10 mouse cellular contexts compared by ENCODE assay signal in genomic region chr1:34389234-34389891, GRCm38 (mm10). TPM values are rescaled to one million over a fixed set of nuclear protein-coding genes. Genes with fewer than 3 reads are reported as not detected.
DNase-seq lines count a peak whose midpoint lies in the region; ATAC-seq and TF ChIP-seq lines count a peak whose summit lies in the region.
"Had no signal": no experiment of that assay in that cellular context is flagged by ENCODE, and none has a peak within 500 bp of the region (broad histone marks: within the 10 kb centered on the region; RNA-seq: fewer than 3 reads in every experiment).

No protein-coding gene starts in this region.

- no peak for ATAC-seq in heart, embryonic 12.5 days (ENCODE audit: insufficient number of reproducible peaks, low FRiP score)
- ATAC-seq in liver, postnatal 0 days: peak; percentile 62
- ATAC-seq in midbrain, embryonic 16.5 days: no peak
- ATAC-seq: Patski had no signal

- DNase-seq in retina, postnatal 1 day: peak; percentile 43
- DNase-seq in retina, embryonic 14.5 days (ENCODE audit: low spot score): no peak
- DNase-seq in liver, postnatal 0 days: no peak
- no peak for DNase-seq in ovary, postnatal 10 days (ENCODE audit: low spot score)
- DNase-seq in T-cell, adult 2 months (ENCODE audit: low spot score): no peak
- DNase-seq in frontal cortex, postnatal 36 days (ENCODE audit: low spot score in 2 of 2): no peak

- H3K9ac ChIP-seq in heart, embryonic 12.5 days: no peak overlapping the region
- no peak overlapping the region for H3K9ac ChIP-seq in liver, postnatal 0 days (replicated peaks)
- no peak overlapping the region for H3K9ac ChIP-seq in midbrain, embryonic 16.5 days (ENCODE audit: low read depth, low read length)

- H3K36me3 ChIP-seq in heart, embryonic 12.5 days: no peaks in the 10 kb centered on the region
- no peaks in the 10 kb centered on the region for H3K36me3 ChIP-seq in liver, postnatal 0 days (replicated peaks; ENCODE audit: insufficient read depth, low read length)
- H3K36me3 ChIP-seq in midbrain, embryonic 16.5 days (ENCODE audit: control insufficient read depth, insufficient read depth, low read length): no peaks in the 10 kb centered on the region

- no peak overlapping the region for H3K4me2 ChIP-seq in heart, embryonic 12.5 days
- no peak overlapping the region for H3K4me2 ChIP-seq in liver, postnatal 0 days (ENCODE audit: low read depth, low read length)
- no peak overlapping the region for H3K4me2 ChIP-seq in midbrain, embryonic 16.5 days (ENCODE audit: low read length)
- H3K4me2 ChIP-seq: midbrain, embryonic 11.5 days had no signal

- H3K9me3 ChIP-seq in heart, embryonic 12.5 days (replicated peaks): no peaks in the 10 kb centered on the region
- no peaks in the 10 kb centered on the region for H3K9me3 ChIP-seq in liver, postnatal 0 days (ENCODE audit: low read length)
- H3K9me3 ChIP-seq in midbrain, embryonic 16.5 days (replicated peaks; ENCODE audit: control insufficient read depth, low read length, poor library complexity, severe bottlenecking): no peaks in the 10 kb centered on the region

- 65% methylated on average over 6 of the region's 6 CpGs for WGBS in heart, embryonic 12.5 days
- 53% methylated on average over 6 of the region's 6 CpGs for WGBS in liver, postnatal 0 days (ENCODE audit: insufficient replicate concordance)
- WGBS in midbrain, embryonic 16.5 days: 80% methylated on average over 6 of the region's 6 CpGs

- no peak overlapping the region for H3K4me3 ChIP-seq in heart, embryonic 12.5 days
- H3K4me3 ChIP-seq in liver, postnatal 0 days (ENCODE audit: low read depth, low read length): no peak overlapping the region
- H3K4me3 ChIP-seq in midbrain, embryonic 16.5 days (ENCODE audit: low read depth, low read length): no peak overlapping the region

- TF ChIP-seq EP300 in liver, postnatal 0 days (IDR thresholded peaks at IDR 0.05; ENCODE audit: low read depth): peak; percentile 14; the same call in 1 of the 2 replicates

- H3K27me3 ChIP-seq in heart, embryonic 12.5 days (replicated peaks): no peaks in the 10 kb centered on the region
- no peaks in the 10 kb centered on the region for H3K27me3 ChIP-seq in liver, postnatal 0 days (ENCODE audit: insufficient read depth, low read length)
- H3K27me3 ChIP-seq in midbrain, embryonic 16.5 days (ENCODE audit: control insufficient read depth, insufficient read depth, low read depth, low read length): no peaks in the 10 kb centered on the region

- H3K27ac ChIP-seq in heart, embryonic 12.5 days (ENCODE audit: poor library complexity, severe bottlenecking): peak overlapping the region; percentile 23; the same call in 1 of the 2 replicates
- no peak overlapping the region for H3K27ac ChIP-seq in liver, postnatal 0 days (ENCODE audit: low read depth)
- no peak overlapping the region for H3K27ac ChIP-seq in midbrain, embryonic 16.5 days (ENCODE audit: low read length)

- peaks cover 4% of the 10 kb centered on the region; the same call in 1 of the 2 replicates for H3K4me1 ChIP-seq in heart, embryonic 12.5 days (replicated peaks)
- no peaks in the 10 kb centered on the region for H3K4me1 ChIP-seq in liver, postnatal 0 days (ENCODE audit: insufficient read depth)
- no peaks in the 10 kb centered on the region for H3K4me1 ChIP-seq in midbrain, embryonic 16.5 days (ENCODE audit: control insufficient read depth, insufficient read depth, low read length)

- no peak for TF ChIP-seq CTCF in liver, postnatal 0 days (IDR thresholded peaks at IDR 0.05; ENCODE audit: low read depth)

RNA-seq across cellular contexts. Expression of gene Ccdc115, which starts 50.1 kb away (rescaled TPM):
- polyA plus RNA-seq in heart, embryonic 12.5 days (2016; fragmentation: Nextera tagmentation; extraction: Ambion mirVana): 45.9 and 46.6 TPM in 2 replicates
- 19.0 and 21.0 TPM in 2 replicates for polyA plus RNA-seq in liver, postnatal 0 days (2015; fragmentation: Nextera tagmentation; extraction: Ambion mirVana)
- polyA plus RNA-seq in midbrain, embryonic 16.5 days (2015; fragmentation: Nextera tagmentation; extraction: Ambion mirVana): 65.2 and 66.8 TPM in 2 replicates

RNA-seq across cellular contexts. Expression of gene Imp4, which starts 50.3 kb away (rescaled TPM):
- 65.9 and 74.8 TPM in 2 replicates for polyA plus RNA-seq in heart, embryonic 12.5 days (2016; fragmentation: Nextera tagmentation; extraction: Ambion mirVana)
- 37.6 and 41.6 TPM in 2 replicates for polyA plus RNA-seq in liver, postnatal 0 days (2015; fragmentation: Nextera tagmentation; extraction: Ambion mirVana)
- polyA plus RNA-seq in midbrain, embryonic 16.5 days (2015; fragmentation: Nextera tagmentation; extraction: Ambion mirVana): 49.3 and 52.2 TPM in 2 replicates
